Mouse (Mus musculus) c-Kit-positive CD71-positive TER-119-positive erythroid progenitor cells, embryonic 14.5 days (primary cell): ENCODE results near the gene Gm27021.
"Not testable (repeated sequence)": the region's sequence is repeated elsewhere in the genome, so short reads cannot be mapped to it uniquely, and the experiment has no call there.

Source experiments
- DNase-seq: peaks from one replicate; pipeline ENCODE4 v3.0.0-alpha.2; 2013; ENCODE audit warnings: low spot score

Gm27021 gene

DNA sequence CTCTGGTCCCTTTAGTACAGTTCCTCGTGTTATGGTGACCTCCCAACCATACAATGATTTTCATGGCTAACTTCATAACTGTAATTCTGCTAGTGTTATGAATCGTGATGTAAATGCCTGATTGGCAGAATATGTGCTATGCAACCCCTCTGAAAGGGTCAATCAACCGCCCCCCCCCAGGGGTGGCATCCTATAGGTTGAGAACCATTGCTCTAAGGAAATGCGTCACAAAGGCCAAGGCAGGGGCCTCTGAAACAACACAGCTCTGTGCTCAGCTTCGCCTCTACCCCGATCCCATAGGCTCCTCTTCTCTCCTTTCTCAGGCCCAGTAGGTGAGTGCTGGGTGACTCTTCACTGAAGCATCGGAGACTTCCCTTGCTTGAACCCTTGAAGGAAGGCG lies 17.7 kb upstream of the Gm27021 start:
- no peak for DNase-seq

DNA sequence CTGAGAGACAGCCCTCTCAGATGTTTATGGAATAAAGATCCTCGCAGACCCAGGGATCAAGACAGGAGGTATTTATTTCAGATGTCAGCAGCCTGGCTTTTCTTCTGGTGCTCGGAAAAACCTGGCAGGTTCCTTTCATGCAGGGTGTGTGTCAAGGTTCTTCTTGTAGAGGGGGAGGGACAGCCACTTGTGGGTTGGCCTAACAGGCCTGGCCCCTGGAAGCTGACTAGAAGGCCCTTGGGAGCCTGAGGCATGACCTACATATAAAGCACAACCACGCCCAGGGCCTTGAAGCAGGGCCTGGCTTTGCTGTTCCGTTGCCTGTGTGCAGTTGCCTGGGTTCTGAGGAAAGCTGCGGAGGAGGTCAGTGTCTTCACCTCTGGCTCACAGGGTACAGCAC lies 17.2 kb upstream of the Gm27021 start:
- no peak for DNase-seq

DNA sequence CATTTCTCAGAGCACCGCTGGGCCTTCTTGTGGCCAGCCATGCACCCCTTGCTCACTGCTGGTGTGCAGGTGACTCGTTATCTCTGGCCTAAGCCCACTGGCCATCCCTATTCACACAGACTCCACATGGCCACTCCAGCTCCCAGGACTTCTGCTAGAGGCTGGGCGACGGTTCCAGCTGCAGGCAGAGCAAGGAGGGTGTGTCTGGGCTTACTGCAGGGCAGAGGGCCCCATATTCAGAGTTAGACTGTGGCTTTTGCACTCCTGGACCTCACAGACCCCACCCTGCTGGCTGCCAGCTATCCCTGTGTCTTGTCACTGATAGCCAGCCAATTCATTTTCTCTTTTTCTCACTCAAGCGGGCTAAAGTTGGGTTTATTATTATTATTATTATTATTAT lies 16.2 kb upstream of the Gm27021 start:
- DNase-seq, result no peak

DNA sequence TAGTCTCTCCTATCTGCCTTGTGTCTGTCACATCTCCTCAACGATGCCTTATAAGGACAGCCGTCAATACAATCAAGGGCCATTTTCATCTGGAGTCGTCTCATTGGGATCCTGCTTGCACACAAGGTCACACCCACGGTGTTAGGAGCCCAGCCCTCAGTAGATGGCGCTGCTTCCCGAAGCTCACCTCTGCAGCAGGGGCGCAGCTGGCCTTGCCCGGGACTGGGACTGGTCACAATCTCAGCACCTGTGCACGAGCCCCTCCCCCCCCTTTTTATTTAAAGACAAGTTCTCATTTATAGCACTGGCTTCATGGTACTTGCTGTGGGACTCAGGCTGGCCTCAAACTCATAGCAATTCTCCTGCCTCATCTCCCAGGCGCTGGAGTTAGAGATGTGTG lies 15.7 kb upstream of the Gm27021 start:
- peak; percentile 37 for DNase-seq

DNA sequence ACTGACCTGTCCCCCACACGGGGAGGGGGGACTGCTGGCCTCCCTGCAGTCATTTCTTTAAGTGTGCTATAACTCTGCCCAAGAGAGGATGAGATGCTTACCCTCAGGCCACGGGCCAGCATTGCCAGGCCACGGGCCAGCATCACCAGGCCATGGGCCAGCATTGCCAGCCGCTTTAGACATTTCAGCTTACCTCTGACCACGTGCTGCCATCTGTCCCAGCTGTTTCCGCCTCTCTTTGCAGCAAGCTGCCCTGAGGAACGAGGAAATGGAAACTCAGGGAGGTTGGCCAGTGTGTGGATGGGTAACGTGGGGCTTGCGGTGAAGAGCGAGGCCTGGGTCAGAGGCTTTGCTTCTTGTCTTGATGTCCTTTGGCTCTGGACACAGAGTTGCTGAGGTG lies 13.2 kb upstream of the Gm27021 start:
- no peak for DNase-seq

DNA sequence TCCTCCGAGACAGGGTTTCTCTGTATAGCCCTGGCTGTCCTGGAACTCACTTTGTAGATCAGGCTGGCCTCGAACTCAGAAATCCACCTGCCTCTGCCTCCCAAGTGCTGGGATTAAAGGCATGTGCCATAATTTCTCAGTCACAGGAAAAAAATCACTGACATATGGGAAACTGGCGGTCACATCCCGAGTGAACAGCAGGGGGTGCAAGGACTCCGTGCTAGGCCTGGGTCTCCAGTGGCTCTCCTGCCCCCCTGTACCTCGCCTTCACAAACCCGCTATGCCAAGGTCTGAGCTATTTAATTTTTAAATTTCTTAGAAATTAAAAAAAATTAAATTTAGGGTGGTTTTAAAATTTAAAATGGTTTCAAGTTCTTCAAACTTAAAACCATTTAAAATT lies 12.5 kb upstream of the Gm27021 start:
- not testable (repeated sequence) for DNase-seq

DNA sequence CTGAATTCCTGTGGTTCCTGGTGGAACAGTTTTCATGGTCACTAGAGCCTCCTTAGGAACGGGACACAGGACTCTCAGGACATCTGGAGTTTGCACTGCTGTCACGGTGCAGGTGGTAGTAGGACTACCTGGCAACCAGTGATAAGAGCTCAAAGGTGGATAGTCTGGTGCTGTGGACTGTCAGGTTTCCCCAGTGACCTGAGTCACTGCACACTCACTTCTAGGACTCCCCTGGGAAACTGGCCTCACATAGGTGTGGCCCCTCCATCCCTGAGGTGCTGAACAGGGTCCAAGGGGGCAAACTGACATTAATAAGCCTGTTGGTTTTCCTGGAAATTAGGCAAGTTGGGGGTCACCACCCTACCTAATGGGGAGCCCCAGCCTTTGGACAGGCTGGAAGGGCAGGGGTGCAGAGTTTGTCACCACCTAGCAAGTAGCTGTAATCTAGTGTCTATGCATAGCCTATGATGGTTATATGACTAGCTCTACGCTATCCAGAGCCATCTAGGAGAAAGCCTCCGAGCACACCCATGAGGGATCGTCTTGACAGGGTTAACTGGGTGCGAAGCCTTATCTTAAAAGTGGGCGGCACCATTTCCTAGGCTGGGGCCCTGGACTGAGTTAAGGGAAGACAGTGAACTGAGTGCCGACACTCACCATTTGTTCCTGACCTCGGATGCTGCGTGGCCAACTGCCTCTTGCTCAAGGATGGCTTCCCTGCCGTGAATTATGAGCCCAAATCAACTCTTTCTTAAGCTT lies 11.9 kb upstream of the Gm27021 start:
- DNase-seq, result peak; percentile 53

DNA sequence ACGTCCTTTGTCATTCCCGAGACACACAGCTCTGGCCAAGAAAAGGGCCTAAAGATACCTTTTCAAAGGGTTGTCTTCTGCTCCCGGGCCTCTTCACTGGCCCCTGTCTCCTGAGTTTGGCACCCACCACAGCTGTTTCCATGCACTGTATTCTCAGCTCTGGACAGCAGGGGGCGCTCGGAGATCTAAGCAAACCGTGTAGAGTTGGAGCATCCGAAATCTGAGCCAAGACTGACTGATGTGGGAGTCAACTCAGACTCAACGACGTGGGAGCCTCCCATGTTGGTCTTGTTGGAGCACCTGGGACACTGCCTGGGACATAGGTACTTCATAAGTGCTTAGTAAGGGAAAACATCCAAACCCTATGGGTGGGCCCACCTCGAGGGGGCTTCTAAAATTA lies 10.6 kb upstream of the Gm27021 start:
- peak; percentile 72 for DNase-seq

DNA sequence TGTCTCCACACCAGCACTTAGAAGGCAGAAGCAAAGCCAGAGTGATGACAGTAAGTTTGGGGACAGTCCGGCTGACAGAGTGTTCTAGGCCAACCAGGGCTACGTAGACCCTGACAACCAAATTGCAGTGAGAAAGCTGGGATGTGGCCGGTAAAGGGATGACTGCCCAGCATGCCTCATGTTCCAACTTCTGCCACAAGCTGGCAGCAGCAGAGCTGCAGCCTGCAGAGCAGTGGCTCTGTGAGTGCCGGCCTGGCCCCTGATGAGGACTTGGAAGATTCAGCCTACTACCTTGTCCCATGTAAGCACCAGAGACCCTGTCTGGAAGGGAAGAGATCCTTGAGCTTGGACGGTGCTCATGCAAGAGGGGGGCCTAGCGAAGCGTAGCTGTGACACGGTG lies 7.8 kb upstream of the Gm27021 start:
- no peak for DNase-seq

DNA sequence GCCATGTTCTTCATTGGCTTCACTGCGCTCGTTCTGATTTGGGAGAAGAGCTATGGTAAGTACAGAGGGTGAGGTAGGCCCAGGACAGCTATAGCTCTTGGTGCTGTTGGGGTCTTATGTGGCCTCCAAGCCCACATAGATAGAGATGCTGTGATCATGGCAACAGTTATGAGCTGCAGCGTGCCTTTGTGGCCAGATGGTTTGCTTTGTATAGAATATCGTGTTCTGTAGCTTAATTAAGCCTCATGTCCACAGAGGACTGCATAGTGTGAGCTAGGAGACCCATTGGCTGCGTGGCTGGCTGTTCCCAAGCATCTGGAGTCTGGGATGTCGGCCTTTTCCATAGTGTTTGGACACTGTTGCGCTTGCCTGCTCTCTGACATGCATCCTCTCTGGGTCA lies 5.4 kb upstream of the Gm27021 start:
- DNase-seq, result no peak

DNA sequence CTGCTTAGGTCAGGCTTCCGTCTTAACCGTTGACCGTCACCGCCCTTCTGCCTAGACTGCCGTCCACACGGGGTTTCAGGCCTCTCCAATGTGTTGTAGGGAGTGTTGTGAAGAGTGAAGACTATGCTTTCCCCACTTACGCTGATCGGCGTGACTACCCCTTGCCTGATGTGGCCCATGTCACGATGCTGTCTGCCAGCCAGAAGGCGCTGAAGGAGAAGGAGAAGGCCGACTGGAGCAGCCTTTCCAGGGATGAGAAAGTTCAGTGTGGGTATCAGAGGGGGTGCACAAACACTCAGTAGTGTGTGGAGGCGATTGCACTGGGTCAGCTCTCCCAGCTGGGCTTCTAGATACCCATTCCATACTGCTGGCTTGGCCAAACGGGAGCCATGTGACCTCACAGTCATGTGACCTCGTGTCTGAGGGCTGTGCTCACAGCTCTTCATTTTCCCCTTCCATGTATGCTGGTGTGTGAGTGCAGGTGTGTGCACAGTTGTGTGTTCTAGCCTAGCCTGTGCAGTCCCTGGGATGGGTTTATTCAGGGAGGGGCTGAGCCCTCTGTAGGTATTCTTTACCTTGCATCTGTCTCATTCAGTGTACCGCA lies 4.8 kb upstream of the Gm27021 start:
- no peak for DNase-seq

DNA sequence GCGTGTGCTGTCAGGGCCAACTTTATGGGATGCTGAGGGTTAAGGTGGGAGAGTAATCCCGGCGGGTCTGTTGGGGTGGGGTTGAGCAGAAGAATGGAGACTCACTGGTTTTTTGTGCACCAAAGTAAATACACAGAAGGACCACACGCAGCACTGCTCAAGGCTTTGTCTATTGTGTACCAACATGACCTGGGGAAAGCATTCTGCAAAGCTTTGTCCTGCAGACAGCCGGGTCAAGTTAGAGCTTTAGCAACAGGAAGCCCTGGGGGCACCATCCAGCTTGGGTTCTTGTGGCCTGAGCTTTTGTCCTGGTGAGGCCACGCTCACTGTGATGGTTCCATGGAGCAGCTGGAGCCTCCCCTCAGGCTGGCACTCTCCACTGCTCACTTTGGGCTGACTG lies 3.9 kb upstream of the Gm27021 start:
- no peak for DNase-seq

DNA sequence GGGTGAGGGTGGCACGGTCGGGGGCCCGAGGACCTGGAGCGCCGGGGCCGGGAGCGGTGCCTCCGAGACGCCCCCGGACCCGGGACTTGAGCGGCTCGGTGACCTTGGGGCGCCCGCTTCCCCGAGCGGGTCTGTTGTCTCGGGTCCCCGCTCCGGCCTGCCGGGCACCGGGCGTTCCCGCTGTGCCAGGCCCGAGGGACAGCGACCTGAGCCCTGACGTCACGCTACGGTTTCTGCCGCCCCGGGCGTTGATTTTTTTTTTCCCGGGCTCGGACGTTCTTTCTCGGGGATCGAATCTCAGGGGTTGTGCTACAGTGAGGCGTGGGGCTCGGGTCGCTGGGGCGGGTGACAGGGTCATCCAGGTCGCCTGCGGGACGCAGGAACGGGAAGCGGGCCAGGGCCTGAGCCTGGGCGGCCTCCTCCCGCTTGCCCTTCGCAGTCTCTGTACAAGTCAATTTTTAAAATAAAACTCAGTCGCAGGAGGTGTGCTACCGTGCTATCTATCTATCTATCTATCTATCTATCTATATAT lies 561 bp upstream of the Gm27021 start, which contains the start of gene Emc8:
Gene Emc8 (minus strand): TSS at position 200 of the 532 bp plus-strand sequence.
- peak; percentile 26 for DNase-seq

DNA sequence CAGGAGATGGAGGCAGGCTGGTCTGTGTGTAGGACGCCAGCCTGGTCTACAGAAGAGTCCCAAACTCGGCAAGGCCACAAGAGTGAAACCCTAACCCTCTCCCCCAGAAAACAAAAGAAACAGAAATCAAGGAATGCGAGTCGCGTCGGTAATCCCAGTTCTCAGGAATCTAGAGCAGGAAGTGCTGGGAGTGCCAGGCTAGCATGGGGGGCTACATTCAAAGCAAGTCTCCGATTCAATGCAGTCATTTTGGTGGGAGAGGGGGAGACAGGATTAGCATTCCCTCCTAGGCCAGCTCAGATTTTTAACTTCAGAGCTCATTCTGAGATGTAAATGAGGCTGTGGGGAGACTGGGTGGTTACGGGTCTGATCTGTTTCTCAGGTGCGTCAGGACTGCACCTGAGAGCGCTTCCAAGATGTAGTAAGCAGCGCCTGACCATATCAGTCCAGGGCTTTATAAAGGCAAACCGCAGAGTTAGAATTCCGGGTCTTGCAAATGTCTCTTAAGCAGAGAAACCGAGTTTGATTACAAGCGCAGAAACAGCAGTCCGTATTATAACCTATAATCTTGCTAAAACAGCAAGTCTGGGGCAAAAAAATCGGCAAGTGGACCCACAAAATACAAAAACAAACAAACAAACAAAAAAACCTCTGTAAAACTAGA lies 940 bp downstream of the Gm27021 start:
- DNase-seq, result peak; percentile 29

DNA sequence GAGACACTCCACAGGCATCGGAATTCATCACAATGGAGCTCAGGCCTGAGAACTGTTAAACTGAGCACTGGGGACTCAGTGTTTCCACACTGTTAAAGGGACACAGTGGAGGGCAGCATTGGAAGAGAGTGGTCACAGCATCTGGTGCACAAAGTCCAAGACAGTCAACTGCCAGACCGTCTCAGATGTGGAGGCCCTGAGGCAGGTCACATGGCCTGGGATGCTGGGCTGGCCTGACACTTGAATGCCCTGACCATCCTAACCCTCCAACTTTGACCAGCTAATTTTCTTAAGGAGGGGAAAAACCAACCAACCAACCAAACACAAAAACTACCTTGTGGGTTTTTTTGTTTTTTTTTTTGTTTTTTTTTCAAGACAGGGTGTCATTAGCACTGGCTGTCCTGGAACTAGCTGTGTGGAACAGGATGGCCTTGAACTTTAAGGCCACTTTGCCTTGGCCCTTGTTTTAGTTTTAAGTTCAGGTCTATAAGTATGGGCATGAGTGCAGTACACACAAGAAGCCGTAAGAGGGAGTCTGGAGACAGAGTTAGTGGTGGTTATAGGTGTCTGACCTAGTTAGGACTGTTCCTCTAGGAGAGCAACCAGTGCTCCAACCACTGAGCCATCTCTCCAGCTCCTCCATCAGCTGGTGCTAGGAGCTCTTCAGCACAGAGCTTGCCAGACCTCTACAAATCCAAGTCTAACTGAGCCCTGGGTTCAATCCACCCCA lies 2.0 kb downstream of the Gm27021 start:
- DNase-seq, result peak; percentile 52

DNA sequence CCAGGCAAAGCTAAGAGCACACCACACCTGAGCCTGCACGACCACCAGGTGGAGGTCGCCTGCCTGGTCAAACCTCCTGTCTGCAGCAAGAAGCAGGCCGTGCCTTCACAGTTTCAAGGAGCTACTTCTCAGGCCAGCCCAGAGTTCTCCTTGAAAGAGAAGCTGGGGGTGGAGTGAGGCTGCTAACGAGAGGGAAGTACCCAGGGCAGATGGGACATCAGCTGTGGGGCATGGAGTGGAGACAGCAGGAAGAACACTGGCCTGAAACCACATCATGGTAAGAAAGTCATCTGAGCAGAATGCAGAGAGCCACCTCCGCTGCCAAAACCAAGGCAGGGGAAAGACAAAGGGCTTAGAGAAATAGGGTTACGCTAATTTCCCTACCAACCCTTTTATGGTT lies 3.3 kb downstream of the Gm27021 start:
- no peak for DNase-seq

DNA sequence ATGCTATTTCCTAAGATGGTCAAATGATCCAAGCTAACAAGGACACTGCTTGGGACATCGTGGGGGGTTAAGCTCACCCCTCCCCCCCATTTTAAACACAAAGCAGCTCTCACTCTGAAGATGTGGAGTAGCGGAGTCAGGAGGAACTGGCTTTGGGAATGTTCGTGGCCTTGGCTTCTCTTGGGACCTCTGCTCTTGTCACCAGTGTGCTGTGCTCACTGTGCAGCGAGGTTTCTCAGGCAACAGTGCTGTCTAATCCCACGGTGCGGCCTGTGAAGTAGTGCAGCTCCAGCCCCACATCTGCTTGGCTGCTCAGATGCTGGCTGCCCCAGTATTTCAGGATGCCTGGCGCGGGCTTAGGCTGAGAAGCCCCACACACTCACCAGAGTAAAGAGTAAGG lies 10.5 kb downstream of the Gm27021 start:
- DNase-seq, result no peak

DNA sequence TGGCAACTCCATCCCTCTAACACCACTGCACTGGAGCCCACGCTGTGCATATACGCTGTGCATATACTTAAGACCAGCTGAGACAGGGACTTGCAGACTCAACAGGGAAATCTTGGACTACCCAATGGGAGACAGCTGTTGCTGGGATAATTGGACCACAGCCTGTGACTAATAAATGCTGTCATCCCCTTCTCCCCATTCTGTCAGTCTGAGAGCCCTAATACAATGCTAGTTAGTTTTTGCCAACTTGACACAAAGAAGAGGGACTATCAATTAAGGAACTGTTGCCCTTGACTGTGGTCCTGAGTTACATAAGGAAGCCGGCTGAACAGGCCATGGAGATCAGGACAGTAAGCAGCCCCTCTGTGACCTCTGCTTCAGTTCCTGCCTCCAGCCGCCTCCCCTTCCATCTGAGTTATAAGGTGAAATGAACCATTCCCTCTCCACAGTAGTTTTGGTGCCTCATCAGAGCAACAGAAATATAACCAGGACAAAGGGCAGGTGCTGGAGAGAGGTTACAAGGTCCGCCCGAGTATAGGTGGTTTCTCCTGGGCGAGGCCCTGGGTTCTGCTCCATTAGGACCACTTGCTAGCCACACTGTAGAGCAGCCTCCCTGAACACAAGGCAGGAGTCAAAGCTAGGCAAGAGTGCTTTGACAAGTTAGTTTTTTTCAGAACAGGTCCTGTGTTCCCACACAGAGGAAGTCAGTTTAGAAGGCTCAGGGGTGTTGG lies 11.4 kb downstream of the Gm27021 start:
- DNase-seq, result no peak

DNA sequence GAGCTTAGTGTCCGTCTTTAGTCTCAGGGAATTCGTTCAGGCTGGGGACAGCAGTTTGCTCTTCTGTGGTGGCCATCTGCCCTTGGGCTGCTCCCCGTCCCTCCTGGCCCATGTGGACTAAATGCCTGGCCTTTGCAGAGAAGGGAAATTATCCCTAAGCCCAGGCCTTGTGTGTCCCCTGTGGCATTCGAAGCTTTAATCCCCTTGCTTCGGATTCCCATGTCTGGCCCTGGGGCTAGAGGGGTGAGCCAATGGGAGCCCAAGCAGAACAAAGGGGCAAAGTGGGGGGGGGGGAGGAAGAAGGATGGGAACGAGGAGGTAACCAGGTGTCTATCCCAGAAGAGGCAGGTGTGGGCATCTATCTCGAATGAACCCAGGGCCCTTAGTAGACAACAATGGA lies 20.3 kb downstream of the Gm27021 start, which contains the start of gene 1190005I06Rik:
Gene 1190005I06Rik (minus strand): TSS at position 101 of the 400 bp plus-strand sequence.
- DNase-seq, result no peak

DNA sequence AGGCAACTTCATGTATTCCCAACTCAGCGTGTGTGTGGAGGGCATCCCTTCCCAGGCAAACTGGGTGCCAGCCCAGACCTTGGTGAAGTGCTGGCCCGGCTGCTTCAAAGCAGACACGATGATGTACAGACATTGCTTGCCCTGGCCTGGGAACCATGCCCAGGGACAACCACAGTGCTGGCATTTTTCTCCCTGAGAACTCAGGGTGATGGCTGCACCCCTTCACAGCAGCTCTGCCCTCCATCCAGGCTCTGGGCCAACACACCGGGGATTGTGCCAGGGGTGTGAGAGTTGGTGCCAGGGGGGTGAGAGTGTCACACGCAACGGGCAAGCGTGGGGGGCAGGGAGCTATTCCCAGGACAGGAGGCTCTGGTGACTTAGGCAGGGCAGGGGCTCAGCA lies 23.2 kb downstream of the Gm27021 start:
- DNase-seq, result no peak

DNA sequence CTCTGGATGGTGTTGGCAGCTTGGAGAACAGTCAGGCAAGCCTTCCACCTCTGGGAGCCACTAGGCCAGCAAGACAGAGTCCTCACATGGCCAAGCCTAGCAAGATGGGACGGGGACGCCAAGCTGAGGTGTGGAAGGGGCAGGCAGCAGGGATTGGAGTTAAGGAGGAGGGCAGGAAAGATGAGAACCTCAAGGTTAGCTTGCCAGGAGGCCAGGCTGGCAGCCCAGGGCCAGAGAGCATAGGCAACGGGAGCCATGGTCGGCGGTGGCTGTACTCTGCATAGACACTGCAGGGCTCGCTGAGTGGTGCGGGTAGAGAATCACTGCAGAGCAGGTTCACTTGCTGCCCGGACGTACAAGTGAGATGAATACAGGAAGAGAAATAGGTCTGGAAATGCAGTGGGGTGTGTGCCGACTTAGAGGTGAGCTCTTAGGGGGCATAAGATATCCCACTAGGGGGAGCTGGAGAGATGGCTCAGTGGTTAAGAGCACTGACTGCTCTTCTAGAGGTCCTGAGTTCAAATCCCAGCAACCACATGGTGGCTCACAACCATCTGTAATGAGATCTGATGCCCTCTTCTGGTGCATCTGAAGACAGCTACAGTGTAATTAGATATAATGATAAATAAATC lies 25.7 kb downstream of the Gm27021 start:
- DNase-seq, result no peak
